Comparison of ENCODE assay signal across 12 mouse cellular contexts in genomic region chr5:33531263-33531662, GRCm38 (mm10).
"Had no signal": no experiment of that assay in that cellular context is flagged by ENCODE, and none has a peak within 500 bp of the region (broad histone marks: within the 10 kb centered on the region; RNA-seq: fewer than 3 reads in every experiment).

No protein-coding gene starts in this region.

- H3K9me3 ChIP-seq: midbrain, embryonic 10.5 days; midbrain, embryonic 12.5 days; neural tube, embryonic 12.5 days; stomach, embryonic 15.5 days had no signal

- H3K4me3 ChIP-seq: midbrain, embryonic 10.5 days; midbrain, embryonic 12.5 days; neural tube, embryonic 12.5 days; stomach, embryonic 15.5 days had no signal

- DNase-seq: lung, adult 18-20 months; lung, embryonic 14.5 days; lung, postnatal 10 days; lung, postnatal 4 days; midbrain, embryonic 14.5 days; right cerebral cortex, postnatal 14 days; thymus, postnatal 14 days; thymus, postnatal 36 days had no signal

- H3K36me3 ChIP-seq: midbrain, embryonic 10.5 days; midbrain, embryonic 12.5 days; neural tube, embryonic 12.5 days; stomach, embryonic 15.5 days had no signal
